Mouse (Mus musculus): ENCODE measurements at regions not wholly inside any gene's neighbourhood (a gene's known extent, or its start where the extent isn't known, plus 50 kb on each side); places are given as distances from the start of the nearest gene placed in this dataset.

DNA sequence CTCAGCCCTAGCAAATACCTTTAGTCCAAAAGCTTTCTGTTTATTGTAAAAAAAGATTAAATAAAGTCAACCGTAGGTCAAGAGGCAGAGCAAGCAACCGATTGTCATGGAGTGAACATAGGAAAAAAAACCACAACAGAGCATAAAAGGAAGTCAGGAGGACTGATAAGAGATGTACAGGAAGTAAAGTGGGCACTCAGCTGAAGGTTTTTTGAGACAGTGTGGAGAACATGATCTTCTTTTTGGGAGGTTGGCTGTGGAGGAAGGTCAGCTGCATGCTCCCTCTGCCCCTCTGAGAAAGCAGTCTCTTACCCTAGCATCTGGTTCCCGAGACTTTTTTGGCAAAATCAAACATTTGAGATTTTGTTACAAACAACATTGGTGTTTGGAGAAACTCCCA, 832.1 kb downstream of the Slc4a3 start:
- dilution Hi-C loops (cut with MboI; ENCODE audit: extremely low pct_ligation_motif_present, extremely low pct_unique_long_range_greater_than_20kb, low sequenced_read_pairs), result no loop called here
- no peak for DNase-seq (ENCODE audit: extremely low read depth)

GRCm38 (mm10) chr1:76392536-76392935, 846.5 kb downstream of the Slc4a3 start:
- dilution Hi-C loops (cut with MboI; ENCODE audit: extremely low pct_ligation_motif_present, extremely low pct_unique_long_range_greater_than_20kb, low sequenced_read_pairs), result no loop called here
- Histone ChIP-seq H3K27me3 (replicated peaks) (no peaks in the 10 kb centered on the region), H3K4me3 (replicated peaks in 1 of 3; ENCODE audit: low read depth in 2 of 3, low read length in 2 of 3, poor library complexity in 1 of 3) (no peak overlapping the region), H3K79me2 (replicated peaks; ENCODE audit: control insufficient read depth, extremely low read depth, insufficient read depth, poor library complexity, severe bottlenecking) (no peaks in the 10 kb centered on the region), H3K9me3 (replicated peaks; ENCODE audit: low read length) (no peaks in the 10 kb centered on the region), H3K4me2 (ENCODE audit: insufficient read depth, low read depth, poor library complexity, severe bottlenecking) (no peak overlapping the region), H3K9ac (ENCODE audit: insufficient read depth, low read depth) (no peak overlapping the region), H3K4me1 (ENCODE audit: control insufficient read depth in 1 of 2, insufficient read depth in 2 of 2) (peaks cover 0 to 13% of the 10 kb centered on the region in 2 experiments; a peak in 2 of 4 replicates), H3K36me3 (replicated peaks in 1 of 2; ENCODE audit: control insufficient read depth in 1 of 2, insufficient read depth in 1 of 2, low read length in 1 of 2) (no peaks in the 10 kb centered on the region), H3K27ac (ENCODE audit: insufficient read depth, low read depth) (no peak overlapping the region)
- in situ Hi-C loops (cut with MboI; ENCODE audit: low pct_ligation_motif_present, low pct_unique_long_range_greater_than_20kb, low sequenced_read_pairs), result no loop called here
- no peak for DNase-seq (ENCODE audit: extremely low read depth)
- TF ChIP-seq SIN3A (IDR thresholded peaks at IDR 0.05; ENCODE audit: low read length) (no peak), USF2 (conservative IDR thresholded peaks at IDR 0.05; ENCODE audit: low read depth, low read length) (no peak), RCOR1 (conservative IDR thresholded peaks at IDR 0.05; ENCODE audit: low read depth, low read length) (no peak), JUND (conservative IDR thresholded peaks at IDR 0.05; ENCODE audit: low read depth, low read length) (no peak), RAD21 (IDR thresholded peaks at IDR 0.05; ENCODE audit: low read depth, low read length) (no peak), HCFC1 (IDR thresholded peaks at IDR 0.05; ENCODE audit: low read depth, low read length) (no peak), CHD1 (IDR thresholded peaks at IDR 0.05; ENCODE audit: low read depth, low read length) (no peak)

More for the DNA sequence above, 832.1 kb downstream of the Slc4a3 start:
- Histone ChIP-seq H3K79me2 (replicated peaks; ENCODE audit: control insufficient read depth, extremely low read depth, insufficient read depth, poor library complexity, severe bottlenecking) (no peaks in the 10 kb centered on the region), H3K27ac (ENCODE audit: insufficient read depth, low read depth) (no peak overlapping the region), H3K4me1 (ENCODE audit: control insufficient read depth in 1 of 2, insufficient read depth in 2 of 2) (no peaks in the 10 kb centered on the region), H3K4me3 (replicated peaks in 1 of 3; ENCODE audit: low read depth in 2 of 3, low read length in 2 of 3, poor library complexity in 1 of 3) (no peak overlapping the region), H3K27me3 (replicated peaks) (no peaks in the 10 kb centered on the region), H3K4me2 (ENCODE audit: insufficient read depth, low read depth, poor library complexity, severe bottlenecking) (no peak overlapping the region), H3K9me3 (replicated peaks; ENCODE audit: low read length) (no peaks in the 10 kb centered on the region), H3K9ac (ENCODE audit: insufficient read depth, low read depth) (no peak overlapping the region), H3K36me3 (replicated peaks in 1 of 2; ENCODE audit: control insufficient read depth in 1 of 2, insufficient read depth in 1 of 2, low read length in 1 of 2) (no peaks in the 10 kb centered on the region)
- TF ChIP-seq EP300 (IDR thresholded peaks at IDR 0.05; ENCODE audit: low read length), result no peak
- TF ChIP-seq POLR2A (IDR thresholded peaks at IDR 0.05; ENCODE audit: low read depth, low read length), result no peak
- TF ChIP-seq SMC3 (IDR thresholded peaks at IDR 0.05; ENCODE audit: low read depth, low read length), result no peak
- no peak for TF ChIP-seq ETS1 (conservative IDR thresholded peaks at IDR 0.05; ENCODE audit: low read depth, low read length)
- TF ChIP-seq CHD2 (IDR thresholded peaks at IDR 0.05; ENCODE audit: low read length), result no peak
- no peak for TF ChIP-seq ZMIZ1 (IDR thresholded peaks at IDR 0.05; ENCODE audit: low read depth, low read length)
- no peak for TF ChIP-seq HCFC1 (IDR thresholded peaks at IDR 0.05; ENCODE audit: low read depth, low read length)
- TF ChIP-seq ZKSCAN1 (IDR thresholded peaks at IDR 0.05; ENCODE audit: borderline replicate concordance, low read depth, low read length), result no peak
- no peak for TF ChIP-seq MEF2A (IDR thresholded peaks at IDR 0.05; ENCODE audit: borderline replicate concordance, low read depth, low read length)
- TF ChIP-seq CTCF (conservative IDR thresholded peaks at IDR 0.05 in 1 of 2, IDR thresholded peaks at IDR 0.05 in 1 of 2; ENCODE audit: low read depth in 2 of 2, low read length in 2 of 2), result no peak
- no peak for TF ChIP-seq TBP (conservative IDR thresholded peaks at IDR 0.05; ENCODE audit: low read depth, low read length)
- TF ChIP-seq IRF4 (IDR thresholded peaks at IDR 0.05; ENCODE audit: low read depth, low read length), result no peak
- TF ChIP-seq ZC3H11A (IDR thresholded peaks at IDR 0.05; ENCODE audit: low read depth, low read length), result no peak
- TF ChIP-seq ELF1 (IDR thresholded peaks at IDR 0.05; ENCODE audit: low read depth, low read length), result no peak
- in situ Hi-C loops (cut with MboI; ENCODE audit: low pct_ligation_motif_present, low pct_unique_long_range_greater_than_20kb, low sequenced_read_pairs), result no loop called here

Measured in CH12.LX (cell line).